Mouse (Mus musculus) ES-Bruce4 (cell line): ENCODE measurements around the gene Heatr5a.

Experiments
- EP300 ChIP-seq: IDR thresholded peaks from 2 replicates; pipeline ENCODE4 v1.6.1; 2011; ENCODE audit warnings: low read depth, low read length; ENCODE audit not compliant: insufficient read depth
- POLR2A ChIP-seq: IDR thresholded peaks from one replicate; pipeline ENCODE4 v1.8.1; 2011; ENCODE audit warnings: low read length; ENCODE audit not compliant: insufficient read depth

DNA sequence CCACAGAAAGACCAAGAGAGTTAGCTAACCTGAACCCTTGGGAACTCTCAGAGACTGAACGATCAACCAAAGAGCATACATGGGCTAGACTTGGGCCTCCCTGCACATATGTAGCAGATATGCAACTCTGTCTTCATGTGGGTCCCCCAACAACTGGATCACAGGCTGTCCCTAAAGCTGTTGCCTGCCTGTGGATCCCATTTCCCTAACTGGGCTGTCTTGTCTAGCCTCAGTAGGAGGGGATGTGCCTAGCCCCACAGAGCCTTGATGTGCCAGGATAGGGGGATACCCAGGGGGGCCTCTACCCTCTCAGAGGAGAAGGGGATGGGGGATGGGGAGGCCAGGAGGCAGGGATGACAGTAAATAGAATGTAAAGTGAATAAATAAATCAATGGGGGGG, 12.5 kb upstream of the Heatr5a start:
- no peak for TF ChIP-seq POLR2A
- no peak for TF ChIP-seq EP300
